Mouse (Mus musculus) hindbrain, embryonic 12.5 days (tissue): ENCODE measurements around the gene Golga3. TPM values are rescaled to one million over a fixed set of nuclear protein-coding genes. Genes with fewer than 3 reads are reported as not detected.

ENCODE experiments used
- ATAC-seq: fragments of 200-750 bp; cut with Nextera tagmentation; 2 replicates; pipeline ENCODE4 v1.8.0; 2017; ENCODE audit warnings: moderate TSS enrichment; ENCODE audit not compliant: low FRiP score
- H3K27ac ChIP-seq: fragments of 300-500 bp; sonication (generic); 2 replicates; pipeline ENCODE4 v1.5.1; 2016; ENCODE audit warnings: mild to moderate bottlenecking
- H3K27me3 ChIP-seq: fragments of 300-500 bp; sonication (generic); 2 replicates; pipeline ENCODE4 v1.6.1; 2016; ENCODE audit warnings: mild to moderate bottlenecking
- H3K36me3 ChIP-seq: fragments of 300-500 bp; sonication (generic); 2 replicates; pipeline ENCODE4 v1.6.1; 2016; ENCODE audit warnings: mild to moderate bottlenecking
- H3K4me1 ChIP-seq: fragments of 300-500 bp; sonication (generic); 2 replicates; pipeline ENCODE4 v1.6.1; 2016
- H3K4me2 ChIP-seq: fragments of 300-500 bp; sonication (generic); replicated peaks from 2 replicates; pipeline ENCODE4 v1.6.1; 2016; ENCODE audit warnings: mild to moderate bottlenecking
- H3K4me3 ChIP-seq: fragments of 300-500 bp; sonication (generic); 2 replicates; pipeline ENCODE4 v1.5.1; 2016; ENCODE audit warnings: mild to moderate bottlenecking
- H3K9ac ChIP-seq: fragments of 300-500 bp; sonication (generic); 2 replicates; pipeline ENCODE4 v1.6.1; 2016; ENCODE audit warnings: mild to moderate bottlenecking, moderate library complexity
- H3K9me3 ChIP-seq: fragments of 300-500 bp; sonication (generic); replicated peaks from 2 replicates; pipeline ENCODE4 v1.6.1; 2016; ENCODE audit warnings: mild to moderate bottlenecking
- WGBS: fragments of 180-500 bp; shearing (Covaris S2); methylation state at CpG from one replicate; pipeline ENCODE4 v1.1.7; 2016; 5-methylcytosine and 5-hydroxymethylcytosine counted together
- polyA plus RNA-seq: library from polyadenylated mRNA; unstranded; fragments of >200 nt; fragmentation: Nextera tagmentation; extraction: Ambion mirVana; gene quantifications from 2 replicates; pipeline ENCODE4 v1.2.1, GENCODE M21; 2016

Gene Golga3
- polyA plus RNA-seq, 1 experiment from 2014 or later: 29.1 TPM

DNA sequence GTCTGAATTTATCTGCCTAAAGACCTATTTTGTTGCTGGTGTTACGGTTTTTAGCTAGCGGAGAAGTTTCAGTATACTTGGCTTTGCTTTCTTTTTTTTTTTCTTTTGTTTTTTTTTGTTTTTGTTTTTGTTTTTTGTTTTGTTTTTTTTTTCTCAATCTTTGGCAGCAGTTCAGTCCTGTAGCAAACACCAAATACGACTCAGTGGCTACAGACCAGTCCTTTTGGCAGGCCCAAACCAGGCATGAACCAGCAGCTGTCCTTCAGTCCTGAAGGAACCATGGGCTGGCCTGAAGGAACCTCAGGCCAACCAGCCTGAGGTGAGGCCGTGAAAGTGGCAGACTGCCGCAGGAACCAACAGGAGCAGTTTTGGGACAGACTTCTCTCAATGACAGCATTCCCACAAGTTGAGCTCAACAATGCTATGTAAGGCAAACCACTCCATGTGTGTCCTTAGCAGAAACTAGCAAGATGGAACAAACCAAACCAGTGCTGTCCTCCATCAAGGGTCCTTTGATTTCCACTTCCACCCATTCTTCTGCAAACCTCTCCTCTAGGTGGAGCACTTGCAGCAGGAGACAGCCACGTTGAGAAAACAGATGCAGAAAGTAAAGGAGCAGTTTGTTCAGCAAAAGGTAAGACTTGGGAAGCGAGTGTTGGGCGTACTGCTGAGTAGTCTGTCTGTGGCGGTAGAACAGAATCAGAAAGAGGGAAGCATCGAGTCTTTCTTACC, 26.8 kb downstream of the Golga3 start:
- no peaks in the 10 kb centered on the region for H3K4me1 ChIP-seq
- H3K36me3 ChIP-seq: peaks cover 77% of the 10 kb centered on the region
- no peaks in the 10 kb centered on the region for H3K27me3 ChIP-seq
- no peak overlapping the region for H3K4me3 ChIP-seq
- H3K4me2 ChIP-seq: no peak overlapping the region
- H3K27ac ChIP-seq: no peak overlapping the region
- WGBS: 89% methylated on average over 10 of the region's 10 CpGs
- H3K9me3 ChIP-seq: no peaks in the 10 kb centered on the region
- ATAC-seq: no peak
- no peak overlapping the region for H3K9ac ChIP-seq

DNA sequence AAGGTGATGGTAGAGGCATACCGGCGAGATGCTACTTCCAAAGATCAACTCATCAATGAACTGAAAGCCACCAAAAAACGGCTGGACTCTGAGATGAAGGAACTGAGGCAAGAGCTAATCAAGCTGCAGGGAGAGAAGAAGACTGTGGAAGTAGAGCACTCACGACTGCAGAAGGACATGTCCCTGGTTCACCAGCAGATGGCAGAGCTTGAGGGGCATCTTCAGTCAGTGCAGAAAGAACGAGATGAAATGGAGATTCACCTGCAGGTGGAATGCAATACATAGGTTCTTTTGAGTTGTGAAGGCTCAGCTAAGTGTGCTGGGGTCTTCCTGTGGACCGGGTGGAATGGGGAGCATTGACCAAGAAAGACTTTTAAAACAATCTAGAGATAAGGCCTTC, 28.3 kb downstream of the Golga3 start:
- H3K4me1 ChIP-seq: no peaks in the 10 kb centered on the region
- ATAC-seq: no peak
- H3K27ac ChIP-seq: no peak overlapping the region
- no peaks in the 10 kb centered on the region for H3K9me3 ChIP-seq
- H3K9ac ChIP-seq: no peak overlapping the region
- WGBS: 83% methylated on average over 6 of the region's 6 CpGs
- H3K36me3 ChIP-seq: peaks cover 88% of the 10 kb centered on the region
- no peaks in the 10 kb centered on the region for H3K27me3 ChIP-seq
- H3K4me3 ChIP-seq: no peak overlapping the region
- H3K4me2 ChIP-seq: no peak overlapping the region

DNA sequence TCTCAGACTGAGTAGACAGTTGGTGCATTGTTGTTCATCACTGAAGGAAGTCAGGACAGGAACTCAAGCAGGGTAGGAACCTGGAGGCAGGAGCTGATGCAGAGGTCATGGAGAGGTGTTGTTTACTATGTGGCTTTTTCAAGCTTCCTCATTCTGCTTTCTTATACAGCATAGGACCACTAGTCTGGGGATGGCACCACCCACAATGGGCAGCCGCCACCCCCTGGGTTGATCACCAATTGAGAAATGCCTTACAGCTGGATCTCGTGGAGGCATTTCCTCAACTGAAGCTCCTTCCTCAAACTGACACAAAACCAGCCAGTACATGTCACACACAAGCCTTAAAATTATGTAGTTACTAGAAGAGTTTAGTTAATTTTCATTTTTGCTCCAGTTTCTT, 34.8 kb downstream of the Golga3 start:
- Histone ChIP-seq H3K9ac (no peak overlapping the region), H3K4me1 (no peaks in the 10 kb centered on the region), H3K4me3 (no peak overlapping the region), H3K27me3 (no peaks in the 10 kb centered on the region), H3K36me3 (peaks cover 92% of the 10 kb centered on the region), H3K27ac (no peak overlapping the region), H3K9me3 (no peaks in the 10 kb centered on the region), H3K4me2 (no peak overlapping the region)
- no peak for ATAC-seq
- WGBS: 93% methylated on average over 2 of the region's 2 CpGs

DNA sequence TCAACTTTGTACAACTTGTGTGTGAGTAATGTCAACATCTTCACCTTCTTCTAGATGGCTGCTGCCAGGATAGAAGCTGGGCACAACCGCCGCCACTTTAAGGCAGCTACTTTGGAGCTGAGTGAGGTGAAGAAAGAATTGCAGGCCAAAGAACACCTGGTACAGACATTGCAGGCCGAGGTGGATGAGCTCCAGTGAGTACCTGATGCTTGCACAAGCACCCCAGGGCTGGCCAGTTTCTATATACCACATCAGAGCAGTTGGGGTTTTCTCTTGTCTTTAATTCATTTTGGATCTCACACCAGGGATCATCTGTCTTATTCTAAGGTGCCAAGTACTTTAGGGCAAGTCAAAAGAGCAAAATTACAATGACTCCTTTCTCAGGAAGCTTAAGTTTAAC, 40.3 kb downstream of the Golga3 start:
- no peak overlapping the region for H3K4me3 ChIP-seq
- no peaks in the 10 kb centered on the region for H3K4me1 ChIP-seq
- H3K9ac ChIP-seq: no peak overlapping the region
- no peak for ATAC-seq
- no peaks in the 10 kb centered on the region for H3K9me3 ChIP-seq
- H3K36me3 ChIP-seq: peaks cover 94% of the 10 kb centered on the region
- WGBS: 93% methylated on average over 3 of the region's 3 CpGs
- H3K27ac ChIP-seq: no peak overlapping the region
- no peaks in the 10 kb centered on the region for H3K27me3 ChIP-seq
- H3K4me2 ChIP-seq: no peak overlapping the region

DNA sequence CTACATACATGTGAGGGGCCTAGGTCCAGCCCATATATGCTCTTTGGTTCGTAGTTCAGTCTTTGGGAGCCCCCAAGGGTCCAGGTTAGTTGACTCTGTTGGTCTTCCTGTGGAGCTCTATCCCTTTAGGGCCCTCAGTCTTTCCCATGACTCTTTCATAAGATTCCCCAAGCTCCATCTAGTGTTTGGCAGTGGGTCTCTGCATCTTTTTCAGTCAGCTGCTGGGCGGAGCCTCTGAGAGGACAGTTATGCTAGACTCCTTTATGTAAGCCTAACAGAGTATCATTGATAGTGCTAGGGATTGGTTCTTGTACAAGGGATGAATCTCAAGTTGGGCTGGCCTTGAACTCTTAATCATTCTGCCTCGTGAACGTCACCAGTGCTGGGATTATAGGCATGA, 43.8 kb downstream of the Golga3 start:
- no peak for ATAC-seq
- no peak overlapping the region for H3K27ac ChIP-seq
- no peak overlapping the region for H3K4me3 ChIP-seq
- peaks cover 81% of the 10 kb centered on the region for H3K36me3 ChIP-seq
- 95% methylated on average over 4 of the region's 4 CpGs for WGBS
- H3K27me3 ChIP-seq: no peaks in the 10 kb centered on the region
- no peaks in the 10 kb centered on the region for H3K4me1 ChIP-seq
- no peak overlapping the region for H3K4me2 ChIP-seq
- H3K9ac ChIP-seq: no peak overlapping the region
- H3K9me3 ChIP-seq: no peaks in the 10 kb centered on the region

DNA sequence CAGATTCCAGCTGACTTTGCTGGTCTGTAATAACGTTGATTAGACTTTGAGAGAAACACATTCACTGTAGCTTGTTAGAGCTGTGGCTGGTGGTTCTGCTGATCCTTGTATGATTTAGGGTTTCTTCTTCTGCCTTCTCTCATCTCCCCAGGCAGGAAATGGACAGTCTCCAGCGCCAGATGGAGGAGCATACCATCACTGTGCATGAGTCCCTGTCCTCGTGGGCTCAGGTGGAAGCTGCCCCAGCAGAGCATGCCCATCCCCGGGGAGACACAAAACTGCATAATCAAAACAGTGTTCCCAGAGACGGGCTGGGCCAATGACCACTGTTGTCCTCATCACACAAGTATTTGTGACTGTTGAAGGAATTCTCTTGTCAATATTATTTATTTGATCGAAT, 46.3 kb downstream of the Golga3 start:
- WGBS: 80% methylated on average over 6 of the region's 6 CpGs
- ATAC-seq: no peak
- peaks cover 68% of the 10 kb centered on the region for H3K36me3 ChIP-seq

DNA sequence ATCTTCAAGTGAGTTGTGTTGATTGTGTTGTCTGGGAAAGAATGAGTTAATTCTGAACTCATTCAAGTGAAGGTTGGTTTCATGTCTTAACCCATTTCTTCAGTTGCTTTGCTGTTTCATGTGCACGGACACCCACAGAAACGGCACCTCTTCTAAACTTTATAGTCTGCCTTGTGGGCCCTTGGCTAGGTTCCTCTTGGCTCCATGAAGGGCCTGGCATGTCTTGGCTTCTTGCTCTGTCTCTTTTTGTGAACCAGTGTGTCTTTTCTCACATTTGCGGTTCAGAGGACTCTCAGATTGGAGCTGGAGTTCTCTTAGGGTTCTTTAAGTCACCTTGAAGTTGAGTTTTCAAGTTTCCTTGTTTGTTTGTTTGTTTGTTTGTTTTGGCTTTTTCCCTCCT, 48.6 kb downstream of the Golga3 start:
- Histone ChIP-seq H3K9me3 (no peaks in the 10 kb centered on the region), H3K27ac (no peak overlapping the region), H3K27me3 (no peaks in the 10 kb centered on the region), H3K9ac (no peak overlapping the region), H3K4me3 (no peak overlapping the region), H3K36me3 (peaks cover 49% of the 10 kb centered on the region), H3K4me1 (peaks cover 3% of the 10 kb centered on the region), H3K4me2 (no peak overlapping the region)
- ATAC-seq: no peak
- WGBS: 97% methylated on average over 3 of the region's 3 CpGs

More for the DNA sequence above, 46.3 kb downstream of the Golga3 start:
- H3K4me3 ChIP-seq: no peak overlapping the region
- no peak overlapping the region for H3K4me2 ChIP-seq
- H3K9ac ChIP-seq: no peak overlapping the region
- H3K9me3 ChIP-seq: no peaks in the 10 kb centered on the region
- no peaks in the 10 kb centered on the region for H3K4me1 ChIP-seq
- H3K27me3 ChIP-seq: no peaks in the 10 kb centered on the region
- H3K27ac ChIP-seq: no peak overlapping the region

DNA sequence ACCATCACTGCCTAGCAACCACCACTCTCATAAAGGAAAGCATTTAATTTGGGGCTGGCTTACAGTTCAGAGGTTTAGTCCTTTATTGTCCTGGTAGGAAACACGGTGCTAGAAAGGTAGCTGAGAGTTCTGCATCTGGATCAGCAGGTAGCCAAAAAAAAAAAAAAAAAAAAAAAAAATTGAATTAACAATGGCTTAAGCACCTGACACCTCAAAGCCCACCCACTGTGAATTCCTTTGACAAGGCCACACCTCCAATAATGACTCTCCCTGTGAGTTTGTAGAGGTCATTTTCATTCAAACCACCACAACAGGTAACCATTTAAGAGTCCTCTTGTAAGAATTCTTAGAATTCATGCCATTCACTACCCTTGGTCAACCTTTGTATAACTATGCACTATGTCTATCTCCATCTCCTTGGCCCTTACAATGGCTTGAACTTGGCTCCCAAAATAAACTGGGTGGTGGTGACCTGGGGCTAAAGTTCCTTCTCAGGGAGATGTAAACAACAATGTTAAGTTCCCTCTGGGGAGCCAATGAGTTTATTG, 50.9 kb downstream of the Golga3 start:
- Histone ChIP-seq H3K27me3 (no peaks in the 10 kb centered on the region), H3K9ac (no peak overlapping the region), H3K4me3 (no peak overlapping the region), H3K27ac (no peak overlapping the region), H3K4me1 (peaks cover 15% of the 10 kb centered on the region), H3K4me2 (no peak overlapping the region), H3K9me3 (no peaks in the 10 kb centered on the region), H3K36me3 (peaks cover 25% of the 10 kb centered on the region)
- no peak for ATAC-seq
- WGBS: 38% methylated on average over 1 of the region's 1 CpGs

DNA sequence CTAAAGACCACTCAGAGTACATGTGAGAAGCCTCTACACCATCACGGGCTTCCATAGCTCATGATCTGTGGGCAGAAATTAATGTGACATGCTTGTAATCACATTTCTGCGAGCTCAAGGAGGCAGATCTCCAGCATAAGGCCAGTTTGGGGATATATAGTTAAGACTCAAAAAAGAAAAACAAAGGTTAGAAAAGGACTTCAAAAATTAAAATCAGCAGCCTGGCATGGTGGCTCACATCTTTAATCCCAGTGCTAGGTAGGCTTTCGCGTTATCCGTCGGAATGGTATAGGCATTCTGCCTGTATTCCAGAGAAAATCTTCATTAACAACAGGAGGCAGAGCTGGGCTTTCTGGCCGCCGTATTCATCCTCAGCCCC, 53.9 kb downstream of the Golga3 start:
- WGBS: 7% methylated on average over 8 of the region's 8 CpGs
- H3K4me1 ChIP-seq: peaks cover 20% of the 10 kb centered on the region

DNA sequence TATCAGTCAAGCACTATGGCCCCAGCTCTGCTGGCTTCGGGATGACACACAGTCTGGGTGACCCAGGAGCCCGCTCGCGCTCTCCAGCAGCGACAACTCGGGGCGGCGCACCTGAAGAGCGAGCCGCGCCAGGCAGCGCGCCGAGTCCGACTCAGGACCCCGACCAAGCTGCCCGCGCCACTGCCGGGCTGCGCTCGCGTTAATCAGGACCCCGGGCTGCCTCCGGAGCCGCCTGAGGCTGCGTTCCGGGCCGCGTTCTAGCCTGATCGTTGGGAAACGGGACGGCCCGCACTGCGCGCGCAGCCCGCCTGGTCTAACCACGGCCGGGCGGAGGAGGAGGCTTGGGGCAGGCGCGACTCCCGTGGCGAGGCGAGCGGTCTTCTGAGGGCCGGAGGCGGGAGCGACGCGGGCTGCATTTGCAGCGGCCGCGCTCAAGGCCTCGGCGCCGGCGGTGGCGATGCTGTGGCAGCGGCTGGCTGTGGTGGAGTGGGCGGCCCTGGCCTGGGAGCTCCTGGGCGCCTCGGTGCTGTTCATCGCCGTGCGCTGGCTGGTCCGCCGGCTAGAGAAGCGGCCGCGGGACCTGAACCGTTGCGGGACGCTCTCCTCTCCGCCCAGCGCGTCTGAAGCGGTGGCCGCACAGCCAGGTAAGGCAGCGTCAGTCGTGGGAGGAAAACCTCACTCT, 54.4 kb downstream of the Golga3 start, which contains the start of gene Ankle2:
TSS of gene Ankle2 (plus strand) at position 225 of the 682 bp plus-strand sequence.
- peak within 1 kb of the TSS; percentile 95 for H3K27ac ChIP-seq
- WGBS: under 1% methylated on average over 80 of the region's 81 CpGs
- peak within 1 kb of the TSS; percentile 62 for H3K4me2 ChIP-seq
- H3K27me3 ChIP-seq: no peaks in the 10 kb centered on the region
- H3K9me3 ChIP-seq: no peaks in the 10 kb centered on the region
- H3K9ac ChIP-seq: peak within 1 kb of the TSS; percentile 87
- H3K4me1 ChIP-seq: peaks cover 20% of the 10 kb centered on the region
- peaks cover 14% of the 10 kb centered on the region for H3K36me3 ChIP-seq
- H3K4me3 ChIP-seq: peak within 1 kb of the TSS; percentile 89
- ATAC-seq: peak; percentile 97

More for the DNA sequence above, 53.9 kb downstream of the Golga3 start:
- peak overlapping the region; percentile 62 for H3K4me2 ChIP-seq
- H3K27me3 ChIP-seq: no peaks in the 10 kb centered on the region
- peaks cover 14% of the 10 kb centered on the region for H3K36me3 ChIP-seq
- no peaks in the 10 kb centered on the region for H3K9me3 ChIP-seq
- ATAC-seq: peak; percentile 26; the same call in 1 of the 2 replicates
- H3K27ac ChIP-seq: peak overlapping the region; percentile 95
- peak overlapping the region; percentile 87 for H3K9ac ChIP-seq
- H3K4me3 ChIP-seq: peak overlapping the region; percentile 89

DNA sequence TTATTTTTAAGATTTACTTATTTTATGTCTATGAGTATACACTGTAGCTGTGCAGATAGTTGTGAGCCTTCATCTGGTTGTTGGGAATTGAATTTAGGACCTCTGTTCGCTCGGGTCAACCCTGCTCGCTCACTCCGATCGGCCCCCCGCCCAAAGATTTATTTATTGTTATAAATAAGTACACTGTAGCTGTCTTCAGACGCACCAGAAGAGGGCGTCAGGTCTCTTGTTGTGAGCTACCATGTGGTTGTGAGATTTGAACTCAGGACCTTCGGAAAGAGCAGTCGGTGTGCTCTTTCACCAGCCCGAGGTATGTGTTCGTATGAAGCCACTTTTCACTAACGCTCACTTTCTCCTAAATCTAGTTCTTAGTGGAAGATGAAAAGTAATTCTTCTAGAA, 55.1 kb downstream of the Golga3 start:
- H3K27me3 ChIP-seq: no peaks in the 10 kb centered on the region
- peak overlapping the region; percentile 87 for H3K9ac ChIP-seq
- peaks cover 20% of the 10 kb centered on the region for H3K4me1 ChIP-seq
- peak overlapping the region; percentile 62 for H3K4me2 ChIP-seq
- no peak for ATAC-seq
- no peak overlapping the region for H3K27ac ChIP-seq
- no peaks in the 10 kb centered on the region for H3K9me3 ChIP-seq
- peaks cover 20% of the 10 kb centered on the region for H3K36me3 ChIP-seq
- 50% methylated on average over 13 of the region's 13 CpGs for WGBS
- H3K4me3 ChIP-seq: peak overlapping the region; percentile 89

DNA sequence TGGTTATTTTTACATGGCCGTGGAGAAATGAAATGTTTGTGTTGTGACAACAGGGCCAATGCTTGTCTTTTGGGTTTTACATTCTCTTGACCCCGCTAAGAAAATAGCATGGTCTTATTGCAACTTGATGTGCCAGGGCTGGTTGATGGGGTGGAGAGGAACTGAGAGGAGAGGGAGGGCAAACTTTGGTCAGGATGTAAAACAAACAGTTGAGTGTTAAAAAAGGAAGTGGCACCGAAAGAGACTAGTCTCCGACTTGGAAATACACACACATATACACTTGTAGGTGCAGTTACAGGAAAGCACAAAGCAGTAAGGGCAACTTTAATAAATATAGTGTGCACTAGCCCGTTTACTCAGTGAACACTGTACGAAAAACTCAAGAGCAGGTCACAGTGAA, 55.8 kb downstream of the Golga3 start:
- H3K27ac ChIP-seq: no peak overlapping the region
- H3K36me3 ChIP-seq: peaks cover 23% of the 10 kb centered on the region
- H3K9ac ChIP-seq: no peak overlapping the region
- no peak for ATAC-seq
- WGBS: 87% methylated on average over 6 of the region's 6 CpGs
- peaks cover 20% of the 10 kb centered on the region for H3K4me1 ChIP-seq
- H3K4me2 ChIP-seq: peak overlapping the region; percentile 62; the same call in 1 of the 2 replicates
- no peaks in the 10 kb centered on the region for H3K9me3 ChIP-seq
- H3K4me3 ChIP-seq: no peak overlapping the region
- H3K27me3 ChIP-seq: no peaks in the 10 kb centered on the region
